Mouse (Mus musculus) urinary bladder, postnatal 14 days (tissue): ENCODE results near the gene Pde4a.
"Not testable (repeated sequence)": the region's sequence is repeated elsewhere in the genome, so short reads cannot be mapped to it uniquely, and the experiment has no call there.

Experiments
- DNase-seq: peaks from one replicate; pipeline ENCODE4 v3.0.0; 2021; ENCODE audit warnings: low spot score

Pde4a gene

DNA sequence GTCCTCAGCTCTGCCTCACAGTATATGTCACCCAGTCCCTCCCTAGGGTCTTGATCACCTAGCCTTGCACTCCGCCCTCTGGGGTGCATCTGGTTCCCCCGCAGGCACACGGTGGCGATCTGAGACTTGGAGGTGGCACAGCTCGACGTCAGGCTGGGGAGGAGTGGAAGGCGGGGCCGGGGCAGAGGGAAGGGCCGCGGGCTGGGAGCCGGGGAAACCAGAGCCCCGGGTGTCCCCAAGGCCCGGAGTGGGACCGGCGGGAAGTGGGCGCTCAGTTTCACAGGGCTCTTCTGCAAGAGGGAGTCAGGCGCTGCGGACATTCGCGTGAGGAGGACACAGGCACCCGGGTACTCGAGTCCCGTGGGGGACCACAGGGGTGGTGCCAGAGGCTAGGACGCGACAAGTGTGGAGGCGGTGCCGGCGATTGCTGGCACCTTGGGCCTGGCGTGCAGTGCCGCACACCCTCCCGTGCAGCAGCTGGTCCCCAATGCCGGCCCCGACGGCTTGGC is 18.4 kb downstream of the Pde4a start:
- DNase-seq: peak; percentile 65

DNA sequence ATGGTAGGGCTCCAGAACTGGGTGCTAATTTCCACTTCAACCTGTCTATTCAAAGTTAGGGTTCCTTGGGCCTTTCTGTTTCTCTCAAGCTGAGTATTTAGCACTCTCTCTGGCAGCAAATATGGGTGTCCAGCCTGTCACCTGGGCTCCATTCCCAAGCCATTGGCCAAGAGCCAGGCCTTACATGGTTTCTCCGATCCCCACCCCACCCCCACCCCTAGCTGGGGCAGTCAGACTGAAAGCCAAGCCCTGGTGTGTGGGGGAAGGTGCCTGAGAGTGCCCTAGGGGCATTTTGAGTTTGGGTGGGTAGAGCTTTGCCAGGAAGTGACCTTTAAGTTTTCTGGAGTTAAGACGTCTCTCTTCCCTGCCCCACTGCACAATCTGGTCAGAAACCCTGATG is 19.2 kb downstream of the Pde4a start:
- peak; percentile 43 for DNase-seq

DNA sequence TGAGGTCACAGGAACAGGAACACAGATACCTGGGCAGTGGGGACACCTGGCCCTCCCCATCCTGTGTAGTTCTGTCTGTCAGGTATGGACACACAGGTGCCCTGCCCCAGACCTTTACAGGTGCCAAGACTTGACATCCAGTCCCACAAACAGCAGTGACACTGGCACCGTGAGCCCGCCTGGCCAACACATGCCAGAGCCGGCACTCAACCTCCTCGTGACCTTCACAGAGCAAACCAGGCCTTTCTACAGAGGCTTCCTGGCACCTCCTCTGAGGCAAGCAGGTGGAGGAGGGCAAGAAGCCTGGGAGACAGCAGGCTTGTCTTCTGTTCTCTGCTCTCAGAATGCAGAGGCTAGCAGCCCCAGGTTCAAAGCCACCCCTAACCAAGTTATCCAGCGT is 19.9 kb downstream of the Pde4a start:
- no peak for DNase-seq

DNA sequence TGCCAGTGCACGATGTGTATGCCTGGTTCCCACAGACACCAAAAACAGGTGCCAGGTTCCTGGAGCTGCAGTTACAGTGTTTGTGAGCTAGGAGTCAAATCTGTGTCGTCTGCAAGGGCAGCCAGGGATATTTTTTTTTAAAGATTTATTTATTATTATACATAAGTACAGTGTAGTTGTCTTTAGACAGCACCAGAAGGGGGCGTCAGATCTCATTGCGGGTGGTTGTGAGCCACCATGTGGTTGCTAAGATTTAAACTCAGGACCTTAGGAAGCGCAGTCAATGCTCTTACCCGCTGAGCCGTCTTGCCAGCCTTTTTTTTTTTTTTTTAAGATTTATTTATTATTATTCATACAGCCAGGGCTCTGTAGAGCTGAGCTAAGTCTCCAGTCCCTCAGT is 24.4 kb downstream of the Pde4a start:
- no peak for DNase-seq

DNA sequence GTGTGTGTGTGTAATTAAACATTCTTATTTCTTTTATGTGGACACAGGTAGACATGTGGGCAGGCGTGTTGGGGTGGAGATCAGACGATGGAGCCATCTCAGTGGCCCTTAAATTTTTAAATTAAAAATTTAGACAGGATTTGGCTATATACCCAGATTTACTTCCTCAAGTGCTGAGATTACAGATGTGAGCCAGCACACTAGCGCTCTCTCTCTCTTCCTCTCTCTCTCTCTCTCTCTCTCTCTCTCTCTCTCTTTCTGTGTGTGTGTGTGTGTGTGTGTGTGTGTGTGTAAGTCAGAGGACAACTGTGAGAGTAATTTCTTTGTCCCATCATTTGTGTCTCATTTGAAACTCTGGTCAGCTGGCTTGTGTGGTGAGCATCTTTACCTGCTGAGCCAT is 25.2 kb downstream of the Pde4a start:
- no peak for DNase-seq

DNA sequence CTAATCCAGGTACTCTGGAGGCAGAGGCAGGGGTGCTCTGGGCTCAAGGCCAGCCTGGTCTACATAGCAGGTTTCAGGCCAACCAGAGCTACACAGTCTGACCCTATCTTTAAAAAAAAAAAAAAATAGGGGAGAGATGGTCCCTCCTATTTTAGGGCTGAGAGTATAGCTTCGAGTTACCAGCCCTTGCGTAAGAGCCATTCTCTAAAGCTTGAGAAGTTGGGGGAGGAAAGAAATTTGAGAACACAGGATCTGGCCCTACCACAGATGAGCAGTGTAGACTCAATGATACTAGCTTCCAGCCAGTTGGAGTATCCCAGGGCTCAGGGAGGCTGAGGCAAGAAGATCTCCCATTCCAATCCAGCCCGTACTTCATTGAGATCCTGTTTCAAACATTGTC is 28.3 kb downstream of the Pde4a start:
- DNase-seq: no peak

DNA sequence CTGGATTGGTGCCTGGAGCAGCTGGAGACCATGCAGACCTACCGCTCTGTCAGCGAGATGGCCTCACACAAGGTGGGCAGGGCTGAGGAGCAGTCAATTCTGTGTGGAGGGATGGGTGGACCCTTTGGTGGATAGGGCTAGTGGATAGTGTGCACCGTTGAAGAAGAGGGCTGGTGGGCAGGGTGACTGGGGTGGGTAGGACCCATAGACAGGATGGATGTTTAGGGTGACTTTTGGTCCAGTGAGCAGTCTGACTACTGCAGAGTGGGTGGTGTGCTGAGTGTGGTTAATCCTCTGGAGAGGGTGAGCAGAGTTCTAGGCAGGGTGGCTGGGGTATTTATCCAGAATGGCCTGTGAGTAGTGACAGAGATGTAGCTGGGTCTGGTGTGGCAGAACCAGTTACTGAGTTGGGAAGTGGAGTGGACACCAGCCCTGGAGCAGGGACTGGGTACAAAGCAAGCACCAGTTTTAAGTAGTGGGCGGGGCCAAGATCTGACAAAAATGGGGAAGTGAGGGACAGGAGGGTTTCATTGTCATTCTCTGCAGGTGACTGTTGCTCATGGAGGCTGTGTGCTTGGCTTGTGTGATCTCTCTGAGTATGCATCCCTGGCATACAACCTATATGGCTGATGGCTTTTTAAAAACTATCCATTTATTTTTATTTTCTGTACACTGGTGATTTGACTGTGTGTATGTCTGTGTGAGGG is 29.4 kb downstream of the Pde4a start:
- DNase-seq: no peak

DNA sequence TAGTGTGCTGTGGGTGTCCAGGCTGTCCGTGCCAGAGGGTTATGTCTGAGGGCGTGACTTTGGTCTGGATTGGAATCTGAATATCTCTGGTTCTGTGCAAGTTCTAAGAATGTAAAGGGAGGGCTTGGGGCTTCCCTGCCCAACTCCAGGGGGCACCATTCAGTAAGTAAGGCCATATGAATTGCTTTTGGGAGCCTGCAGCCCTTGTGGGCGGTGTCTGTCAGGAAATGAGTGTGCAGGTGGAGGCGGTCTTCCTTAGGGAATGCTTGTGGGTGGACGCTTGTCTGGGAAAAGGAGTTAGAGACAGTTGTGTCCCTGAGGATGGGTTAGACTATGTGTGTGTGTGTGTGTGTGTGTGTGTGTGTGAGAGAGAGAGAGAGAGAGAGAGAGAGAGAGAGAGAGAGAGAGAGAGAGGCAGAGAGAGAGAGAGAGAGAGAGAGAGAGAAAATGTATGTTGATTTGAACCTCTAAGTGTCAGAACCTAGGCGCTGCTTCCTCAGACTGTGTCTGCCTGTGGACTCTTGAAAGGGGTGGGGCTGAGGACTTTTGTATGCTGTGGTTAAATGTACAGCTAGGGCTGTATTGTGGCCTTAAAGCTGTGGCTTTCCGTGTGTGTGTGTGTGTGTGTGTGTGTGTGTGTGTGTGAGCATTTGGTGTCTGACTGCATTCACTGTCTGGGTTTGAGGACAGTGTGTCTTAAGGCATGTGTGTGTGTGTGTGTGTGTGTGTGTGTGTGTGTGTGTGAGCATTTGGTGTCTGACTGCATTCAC is 30.4 kb downstream of the Pde4a start:
- DNase-seq: not testable (repeated sequence)

DNA sequence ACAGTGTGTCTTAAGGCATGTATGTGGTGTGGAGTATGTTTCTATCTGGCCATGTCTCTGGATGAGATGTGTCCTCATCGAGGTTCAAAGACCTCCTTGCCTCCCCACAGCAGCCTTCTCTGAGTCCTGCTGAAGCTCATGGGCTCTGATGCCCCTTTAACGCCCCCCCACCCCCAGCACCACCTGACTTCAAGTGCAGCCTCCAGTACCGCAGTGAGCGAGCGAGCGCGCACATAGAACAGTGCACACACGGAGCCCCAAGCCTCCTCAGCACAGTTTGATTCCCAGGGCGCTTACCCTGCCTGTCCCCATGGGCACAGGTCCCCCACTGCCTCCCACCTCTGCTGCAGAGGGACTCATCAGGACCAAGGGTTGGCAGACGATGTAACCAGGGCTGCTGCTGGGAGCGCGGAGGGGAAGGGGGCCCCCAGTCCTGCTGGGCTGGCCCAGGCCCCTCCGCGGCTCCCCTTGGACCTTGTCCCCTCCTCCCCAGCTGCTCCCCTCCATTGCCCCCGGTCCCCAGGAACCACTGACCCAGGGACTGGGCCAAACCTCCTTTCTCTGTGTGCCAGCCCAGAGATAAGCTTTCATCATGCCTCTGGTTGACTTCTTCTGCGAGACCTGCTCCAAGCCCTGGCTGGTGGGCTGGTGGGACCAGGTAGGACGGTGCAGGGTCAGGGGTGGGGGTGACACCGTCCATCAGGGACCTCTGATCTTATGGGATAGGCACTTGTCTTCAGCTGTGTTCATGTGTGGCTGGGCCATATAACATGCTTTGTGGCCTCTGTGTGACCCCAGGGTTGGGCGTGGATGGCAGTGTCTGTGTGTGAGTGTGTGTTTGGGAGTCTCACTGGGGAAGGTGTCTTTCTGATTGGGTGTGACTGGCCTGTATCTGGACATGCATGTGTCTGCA is 31.3 kb downstream of the Pde4a start:
- DNase-seq: no peak

DNA sequence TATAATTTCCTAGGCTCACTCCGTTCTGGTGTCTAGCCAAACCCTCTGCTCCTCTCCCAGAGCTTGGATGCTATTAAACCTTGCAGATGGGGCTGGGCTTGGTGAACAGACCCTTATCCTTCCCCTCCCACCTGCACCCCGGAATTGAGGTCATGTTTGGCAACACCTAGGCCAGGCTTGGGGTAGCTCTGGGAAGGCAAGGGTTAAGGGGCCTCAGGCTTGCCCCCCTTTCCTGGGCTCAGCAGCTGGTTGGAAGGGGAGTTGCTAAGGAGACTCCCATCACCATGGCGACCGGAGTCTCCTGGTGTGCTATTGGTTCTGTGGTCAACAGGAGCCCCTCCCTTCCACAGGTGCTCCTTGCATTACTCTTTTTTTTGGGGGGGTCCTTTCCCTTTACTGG is 32.5 kb downstream of the Pde4a start:
- DNase-seq: no peak

DNA sequence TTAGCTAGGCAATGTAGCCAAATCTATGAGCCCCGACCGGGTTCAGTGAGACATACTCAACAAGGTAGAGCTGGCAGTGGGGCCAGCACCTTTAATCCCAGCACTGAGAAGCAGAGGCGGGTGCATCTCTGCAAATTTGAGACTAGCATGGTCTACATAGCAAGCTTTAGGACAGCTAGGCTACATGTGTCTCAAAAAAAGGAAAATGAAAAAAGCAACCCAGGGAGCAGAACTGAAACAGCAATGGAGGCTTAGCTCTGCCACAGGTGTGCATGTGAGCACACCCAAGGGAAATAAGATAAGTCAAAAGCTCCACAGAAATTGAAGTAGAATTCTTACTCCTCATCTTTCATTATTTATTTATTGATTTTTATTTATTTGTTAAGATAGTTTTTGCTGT is 33.4 kb downstream of the Pde4a start:
- DNase-seq: no peak

DNA sequence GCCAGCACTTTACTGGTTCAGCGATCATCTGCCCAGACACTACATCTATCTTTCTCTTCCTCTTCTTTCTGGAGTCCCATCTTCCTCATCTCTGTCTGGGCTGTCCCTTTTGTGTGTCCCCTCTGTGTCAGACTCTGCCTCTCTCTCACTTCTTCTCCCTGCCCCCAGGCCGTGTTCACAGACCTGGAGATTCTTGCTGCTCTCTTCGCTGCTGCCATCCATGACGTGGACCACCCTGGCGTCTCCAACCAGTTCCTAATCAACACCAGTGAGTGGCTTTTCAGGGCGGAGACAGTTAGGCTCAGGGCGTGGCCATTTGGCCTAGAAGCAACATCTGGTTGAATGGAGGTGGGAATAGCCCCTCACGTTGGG is 38.6 kb downstream of the Pde4a start:
- no peak for DNase-seq

DNA sequence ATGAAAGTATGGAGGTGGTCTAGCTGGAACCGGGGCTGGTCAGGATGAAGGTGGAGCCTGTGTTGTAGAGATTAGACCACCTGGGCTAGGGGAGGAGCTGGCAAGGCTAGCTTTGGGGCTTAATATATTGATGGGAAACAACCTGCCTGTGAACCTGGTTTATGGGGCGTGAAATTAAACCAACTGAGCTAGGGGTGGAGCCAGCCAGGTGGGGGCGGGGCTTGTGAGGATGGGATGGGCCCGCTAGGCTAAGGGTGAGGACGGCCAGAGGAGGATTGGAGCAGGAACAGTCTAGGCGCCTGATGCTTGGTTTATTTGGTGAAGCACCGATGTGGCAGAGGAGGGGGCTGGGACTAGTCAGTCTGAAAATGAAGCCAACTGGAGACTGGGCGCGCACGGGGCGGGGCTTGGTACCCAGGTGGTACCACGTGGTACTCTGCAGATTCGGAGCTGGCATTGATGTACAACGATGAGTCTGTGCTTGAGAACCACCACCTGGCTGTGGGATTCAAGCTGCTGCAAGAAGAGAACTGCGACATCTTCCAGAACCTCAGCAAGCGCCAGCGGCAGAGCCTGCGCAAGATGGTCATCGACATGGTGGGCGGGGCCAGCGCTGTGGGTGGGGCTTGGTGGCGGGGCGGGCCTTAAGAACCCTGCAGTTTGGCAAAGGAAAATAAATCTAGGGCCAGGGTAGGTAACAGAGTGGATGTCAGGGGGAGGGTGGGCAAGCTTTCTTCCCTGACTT is 39.2 kb downstream of the Pde4a start:
- no peak for DNase-seq

DNA sequence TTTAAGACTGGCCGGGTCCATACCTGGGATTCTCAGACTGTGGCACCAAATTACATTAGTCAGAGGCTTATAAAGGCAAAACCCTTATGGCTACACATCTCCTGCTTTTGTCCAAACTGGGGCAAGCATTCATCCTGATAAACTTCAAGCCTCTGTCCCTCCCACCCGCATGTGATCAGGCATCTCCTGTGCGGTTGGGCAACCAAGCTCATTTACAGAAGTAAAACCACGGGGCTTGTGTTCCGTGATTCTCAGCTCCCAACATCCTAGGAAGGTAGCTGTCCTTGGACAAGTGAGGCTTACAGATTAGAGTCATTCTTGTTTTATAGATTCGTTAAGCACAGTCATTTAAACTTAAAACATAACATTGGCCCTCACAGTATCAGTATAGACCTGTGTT is 41.3 kb downstream of the Pde4a start:
- DNase-seq: no peak

DNA sequence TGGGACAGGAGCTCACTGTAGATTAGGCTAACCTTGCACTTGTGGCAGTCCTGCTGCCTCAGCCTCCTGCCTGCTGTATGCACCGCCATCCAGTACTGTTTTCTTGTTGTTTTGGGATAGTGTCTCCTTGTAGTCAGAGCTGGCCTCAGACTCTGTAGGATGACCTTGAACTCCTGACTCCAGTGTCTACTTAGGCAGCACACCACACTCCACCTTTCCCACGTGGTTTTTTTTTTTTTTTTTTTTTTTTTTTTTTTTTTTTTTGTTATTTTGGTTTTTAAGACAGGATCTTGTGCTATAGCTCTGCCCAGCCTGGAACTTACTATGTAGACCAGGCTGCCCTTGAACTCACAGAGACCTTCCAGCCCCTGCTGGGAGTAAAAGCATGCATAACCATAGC is 43.1 kb downstream of the Pde4a start:
- no peak for DNase-seq

DNA sequence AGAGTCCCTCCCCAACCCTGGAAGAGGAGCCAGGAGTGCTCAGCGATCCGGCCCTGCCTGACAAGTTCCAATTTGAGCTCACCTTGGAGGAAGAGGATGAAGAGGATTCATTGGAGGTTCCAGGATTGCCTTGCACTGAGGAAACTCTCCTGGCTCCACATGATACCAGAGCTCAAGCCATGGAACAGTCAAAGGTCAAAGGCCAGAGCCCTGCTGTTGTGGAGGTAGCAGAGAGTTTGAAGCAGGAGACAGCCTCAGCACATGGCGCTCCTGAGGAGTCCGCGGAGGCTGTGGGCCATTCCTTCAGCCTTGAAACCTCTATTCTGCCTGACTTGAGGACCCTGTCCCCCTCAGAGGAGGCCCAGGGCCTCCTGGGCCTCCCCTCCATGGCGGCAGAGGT is 45.3 kb downstream of the Pde4a start:
- DNase-seq: no peak

DNA sequence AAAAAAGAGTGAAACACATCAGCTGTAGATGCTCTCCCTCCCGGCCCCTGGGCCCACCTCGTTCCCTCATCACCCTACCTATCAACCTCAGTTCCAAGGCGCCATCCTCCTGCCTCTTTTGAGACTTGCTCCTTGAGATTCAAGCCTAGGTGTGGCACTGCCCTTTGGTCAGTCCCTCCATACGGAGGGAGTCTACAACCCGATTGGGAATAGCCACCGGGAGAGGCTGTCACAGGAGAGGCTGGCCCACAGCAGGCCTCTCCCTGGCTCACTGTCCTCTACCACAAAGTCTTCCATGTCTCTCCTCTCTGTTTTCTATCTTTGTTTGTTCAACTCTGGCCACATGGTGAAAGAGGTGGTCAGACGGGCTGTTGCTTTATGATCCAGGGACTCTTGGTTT is 46.1 kb downstream of the Pde4a start:
- no peak for DNase-seq

DNA sequence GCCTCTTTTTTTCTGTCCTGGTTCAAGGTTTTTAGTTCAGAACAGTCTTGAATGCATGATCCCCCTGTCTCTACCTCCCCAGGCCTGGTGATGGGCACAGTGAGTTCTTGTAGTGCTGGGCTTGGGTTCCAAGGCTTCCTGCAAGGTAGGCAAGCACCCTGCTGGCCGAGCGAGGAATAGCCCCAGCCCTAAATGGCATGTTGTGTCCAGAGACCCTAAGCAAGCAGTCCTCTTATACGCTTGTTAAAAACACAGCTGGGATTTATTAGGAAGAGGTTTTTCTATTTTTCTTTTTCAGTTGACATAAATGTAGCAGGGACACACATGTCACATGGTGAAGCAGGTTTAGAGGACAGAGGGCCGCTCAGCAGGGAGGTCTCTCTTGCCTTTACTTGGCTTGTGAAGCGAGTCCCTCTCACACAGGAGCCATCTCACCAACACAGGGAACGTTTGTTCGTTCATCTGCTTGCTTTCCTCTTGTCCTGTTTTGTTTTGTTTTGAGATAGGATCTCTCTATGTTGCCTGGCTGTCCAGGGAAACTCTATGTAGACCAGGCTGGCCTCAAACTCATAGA is 48.2 kb downstream of the Pde4a start:
- no peak for DNase-seq

DNA sequence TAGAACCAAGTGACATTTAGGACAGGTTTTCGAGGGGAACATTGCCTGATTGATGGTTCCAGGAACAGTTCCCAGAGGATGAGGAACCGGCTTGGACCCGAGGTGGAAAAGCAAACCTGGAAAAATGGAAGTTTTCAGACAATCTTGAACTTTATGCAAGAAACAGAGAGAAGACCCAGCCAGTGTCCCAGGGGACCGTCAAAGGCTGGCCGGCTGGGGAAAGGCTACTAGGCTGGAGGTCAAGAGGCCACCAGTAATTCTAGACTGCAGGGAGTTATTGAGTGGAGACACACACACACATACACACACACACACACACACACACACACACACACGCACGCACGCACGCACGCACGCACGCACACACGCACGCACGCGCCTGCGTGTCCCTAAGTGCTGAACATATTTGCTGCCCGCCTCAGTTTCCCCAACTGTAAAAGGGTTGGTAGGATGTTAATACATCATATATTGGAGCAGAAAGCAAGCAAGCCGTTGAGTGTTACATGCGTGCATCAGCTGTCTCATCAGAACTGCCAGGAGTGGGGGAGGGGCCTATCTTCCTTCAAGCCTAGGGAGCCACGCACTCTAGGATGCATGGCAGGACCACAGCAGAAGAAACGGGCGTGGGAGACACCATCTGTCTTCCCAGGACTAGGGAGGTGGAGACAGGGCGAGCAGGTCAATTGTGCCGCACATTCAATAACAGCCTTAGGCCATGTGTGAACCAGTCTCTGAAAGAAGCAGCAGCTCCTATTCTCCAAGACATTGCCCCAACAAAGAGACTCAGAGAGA is 50.7 kb downstream of the Pde4a start:
- no peak for DNase-seq

DNA sequence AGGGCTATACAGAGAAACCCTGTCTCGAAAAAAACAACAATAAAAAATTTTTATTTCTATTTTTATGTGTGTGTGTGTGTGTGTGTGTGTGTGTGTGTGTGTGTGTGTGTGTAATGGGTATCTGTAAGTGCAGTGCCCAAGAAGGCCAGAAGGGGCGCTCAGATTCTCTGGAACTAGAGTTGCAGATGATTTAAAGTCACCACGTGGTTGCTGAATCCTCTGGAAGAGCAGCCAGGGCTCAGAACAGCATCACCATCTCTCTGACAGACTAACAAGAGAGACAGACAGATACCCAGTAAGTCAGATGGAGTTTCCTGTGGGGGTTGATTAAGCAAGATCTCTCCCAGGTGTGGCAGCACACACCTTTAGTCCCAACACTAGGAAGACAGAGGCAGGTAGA is 54.3 kb downstream of the Pde4a start:
- DNase-seq: no peak
